Mouse (Mus musculus): Measurements from ENCODE around the gene Gstp3. TPM values are rescaled to one million over a fixed set of nuclear protein-coding genes. Genes with fewer than 3 reads are reported as not detected.
"Not testable (repeated sequence)": the region's sequence is repeated elsewhere in the genome, so short reads cannot be mapped to it uniquely, and the experiment has no call there.

The Gstp3 gene
- total and polyA plus RNA-seq, 2 experiments from 2014 or later = not detected

GRCm38 (mm10) chr19:4051741-4052515, 7.4 kb downstream of the Gstp3 start:
- Histone ChIP-seq H3K27ac (no peak overlapping the region), H3K9ac (replicated peaks; ENCODE audit: low read length) (no peak overlapping the region), H3K4me3 (ENCODE audit: low read length) (no peak overlapping the region), H3K36me3 (ENCODE audit: insufficient read depth, low read length) (no peaks in the 10 kb centered on the region), H3K4me1 (ENCODE audit: insufficient read depth, low read length) (no peaks in the 10 kb centered on the region), H3K4me2 (ENCODE audit: low read depth, low read length) (no peak overlapping the region), H3K9me3 (ENCODE audit: low read length) (no peaks in the 10 kb centered on the region), H3K27me3 (ENCODE audit: insufficient read depth, low read length) (no peaks in the 10 kb centered on the region)
- DNase-seq (ENCODE audit: low spot score) = peak; percentile 63
- ATAC-seq = no peak
- 50% methylated on average over 10 of the region's 10 CpGs for WGBS
- TF ChIP-seq CTCF (IDR thresholded peaks at IDR 0.05; ENCODE audit: low read depth) = peak; percentile 82

GRCm38 (mm10) chr19:4051016-4051415, 8.4 kb downstream of the Gstp3 start:
- no peak for ATAC-seq
- no peak overlapping the region for H3K4me2 ChIP-seq (ENCODE audit: low read depth, low read length)
- 94% methylated on average over 5 of the region's 5 CpGs for WGBS

GRCm38 (mm10) chr19:4049069-4049468, 10.3 kb downstream of the Gstp3 start:
- not testable (repeated sequence) for ATAC-seq; H3K4me1 ChIP-seq (ENCODE audit: insufficient read depth, low read length); H3K4me3 ChIP-seq (ENCODE audit: low read length); DNase-seq (ENCODE audit: low spot score); H3K27me3 ChIP-seq (ENCODE audit: insufficient read depth, low read length); H3K27ac ChIP-seq; H3K9me3 ChIP-seq (ENCODE audit: low read length); H3K36me3 ChIP-seq (ENCODE audit: insufficient read depth, low read length); H3K9ac ChIP-seq (replicated peaks; ENCODE audit: low read length); H3K4me2 ChIP-seq (ENCODE audit: low read depth, low read length)
- WGBS = 83% methylated on average over 5 of the region's 5 CpGs
- 0 out of 2 replicates have a peak, but pooled peaks have one; percentile 15 for TF ChIP-seq CTCF (IDR thresholded peaks at IDR 0.05; ENCODE audit: low read depth)

More at GRCm38 (mm10) chr19:4051016-4051415, 8.4 kb downstream of the Gstp3 start:
- Histone ChIP-seq H3K4me3 (ENCODE audit: low read length) (no peak overlapping the region), H3K9me3 (ENCODE audit: low read length) (no peaks in the 10 kb centered on the region), H3K9ac (replicated peaks; ENCODE audit: low read length) (no peak overlapping the region), H3K27me3 (ENCODE audit: insufficient read depth, low read length) (no peaks in the 10 kb centered on the region), H3K4me1 (ENCODE audit: insufficient read depth, low read length) (no peaks in the 10 kb centered on the region), H3K27ac (no peak overlapping the region), H3K36me3 (ENCODE audit: insufficient read depth, low read length) (no peaks in the 10 kb centered on the region)
- TF ChIP-seq CTCF (IDR thresholded peaks at IDR 0.05; ENCODE audit: low read depth) = peak; percentile 5; the same call in 1 of the 2 replicates
- DNase-seq (ENCODE audit: low spot score) = no peak

- TF ChIP-seq CTCF (IDR thresholded peaks at IDR 0.05; ENCODE audit: low read depth) = peak; percentile 80
- H3K9ac ChIP-seq (replicated peaks; ENCODE audit: low read length) = no peak overlapping the region
- DNase-seq (ENCODE audit: low spot score) (peak; percentile 90), ATAC-seq (no peak)
- H3K9me3 ChIP-seq (ENCODE audit: low read length) = no peaks in the 10 kb centered on the region
- no peak overlapping the region for H3K4me3 ChIP-seq (ENCODE audit: low read length)
- H3K36me3 ChIP-seq (ENCODE audit: insufficient read depth, low read length) = no peaks in the 10 kb centered on the region
- no peaks in the 10 kb centered on the region for H3K4me1 ChIP-seq (ENCODE audit: insufficient read depth, low read length)
- H3K27ac ChIP-seq = no peak overlapping the region
- no peaks in the 10 kb centered on the region for H3K27me3 ChIP-seq (ENCODE audit: insufficient read depth, low read length)
- no peak overlapping the region for H3K4me2 ChIP-seq (ENCODE audit: low read depth, low read length)
- 16% methylated on average over 4 of the region's 4 CpGs for WGBS
These were observed 11.5 kb downstream of the Gstp3 start for GRCm38 (mm10) chr19:4047859-4048258.

- no peak for TF ChIP-seq CTCF (IDR thresholded peaks at IDR 0.05; ENCODE audit: low read depth)
- H3K27ac ChIP-seq = no peak overlapping the region
- H3K4me3 ChIP-seq (ENCODE audit: low read length) = no peak overlapping the region
- no peaks in the 10 kb centered on the region for H3K36me3 ChIP-seq (ENCODE audit: insufficient read depth, low read length)
- no peak for ATAC-seq
- no peaks in the 10 kb centered on the region for H3K27me3 ChIP-seq (ENCODE audit: insufficient read depth, low read length)
- no peak overlapping the region for H3K9ac ChIP-seq (replicated peaks; ENCODE audit: low read length)
- H3K9me3 ChIP-seq (ENCODE audit: low read length) = no peaks in the 10 kb centered on the region
- H3K4me1 ChIP-seq (ENCODE audit: insufficient read depth, low read length) = no peaks in the 10 kb centered on the region
- no peak overlapping the region for H3K4me2 ChIP-seq (ENCODE audit: low read depth, low read length)
- 84% methylated on average over 8 of the region's 8 CpGs for WGBS
- no peak for DNase-seq (ENCODE audit: low spot score)
These were observed 12.5 kb downstream of the Gstp3 start for GRCm38 (mm10) chr19:4046866-4047254.

GRCm38 (mm10) chr19:4045966-4046865, 13.2 kb downstream of the Gstp3 start, which contains the start of gene Gstp2:
Gene Gstp2 (minus strand): TSS chr19:4046023.
- H3K4me1 ChIP-seq (ENCODE audit: insufficient read depth, low read length) = no peaks in the 10 kb centered on the region
- no peak within 1 kb of the TSS for H3K27ac ChIP-seq
- H3K36me3 ChIP-seq (ENCODE audit: insufficient read depth, low read length) = no peaks in the 10 kb centered on the region
- 41% methylated on average over 16 of the region's 16 CpGs for WGBS
- no peaks in the 10 kb centered on the region for H3K27me3 ChIP-seq (ENCODE audit: insufficient read depth, low read length)
- DNase-seq (ENCODE audit: low spot score) = peak; percentile 78
- H3K4me2 ChIP-seq (ENCODE audit: low read depth, low read length) = peak within 1 kb of the TSS; percentile 33
- H3K9ac ChIP-seq (replicated peaks; ENCODE audit: low read length) = no peak within 1 kb of the TSS
- H3K9me3 ChIP-seq (ENCODE audit: low read length) = no peaks in the 10 kb centered on the region
- H3K4me3 ChIP-seq (ENCODE audit: low read length) = no peak within 1 kb of the TSS
- peak; percentile 79 for ATAC-seq
- TF ChIP-seq CTCF (IDR thresholded peaks at IDR 0.05; ENCODE audit: low read depth) = peak; percentile 59

- not testable (repeated sequence) for H3K4me3 ChIP-seq (ENCODE audit: low read length); H3K36me3 ChIP-seq (ENCODE audit: insufficient read depth, low read length); H3K9ac ChIP-seq (replicated peaks; ENCODE audit: low read length); H3K4me1 ChIP-seq (ENCODE audit: insufficient read depth, low read length); H3K9me3 ChIP-seq (ENCODE audit: low read length); H3K27me3 ChIP-seq (ENCODE audit: insufficient read depth, low read length); DNase-seq (ENCODE audit: low spot score); H3K4me2 ChIP-seq (ENCODE audit: low read depth, low read length); ATAC-seq; H3K27ac ChIP-seq
- 92% methylated on average over 5 of the region's 5 CpGs for WGBS
These were observed 15.3 kb downstream of the Gstp3 start for GRCm38 (mm10) chr19:4044109-4044508.

All from hindbrain, postnatal 0 days (tissue).